Mouse (Mus musculus): ENCODE measurements around the gene Ciart. TPM values are rescaled to one million over a fixed set of nuclear protein-coding genes. Genes with fewer than 3 reads are reported as not detected.

The Ciart gene
- polyA plus RNA-seq (2017; shearing (Covaris generic)): 16.8 TPM

GRCm38 (mm10) chr3:95881979-95882815 is at the start of gene Ciart:
Gene Ciart, minus strand, starts transcription at chr3:95882251.

GRCm38 (mm10) chr3:95928658-95929503 is 46.8 kb upstream of the Ciart start, which contains the start of gene Anp32e:
Gene Anp32e, plus strand, starts transcription at chr3:95929246.

GRCm38 (mm10) chr3:95904568-95904967 is 22.5 kb upstream of the Ciart start, which contains the start of gene Car14:
Gene Car14, minus strand, starts transcription at chr3:95904691.

GRCm38 (mm10) chr3:95893606-95894316 is 11.7 kb upstream of the Ciart start, which contains the start of gene Aph1a:
Gene Aph1a, plus strand, starts transcription at chr3:95893969.

GRCm38 (mm10) chr3:95891211-95892065 is 9.4 kb upstream of the Ciart start, which contains the start of gene BC028528:
Gene BC028528, minus strand, starts transcription at chr3:95892005.

GRCm38 (mm10) chr3:95871392-95871867 is 10.6 kb downstream of the Ciart start, which contains the start of gene Mrps21:
Gene Mrps21, minus strand, starts transcription at chr3:95871519.

GRCm38 (mm10) chr3:95855502-95856089 is 26.5 kb downstream of the Ciart start, which contains the start of gene Prpf3:
Gene Prpf3, minus strand, starts transcription at chr3:95855885.

Other genes with a start within 250 kb of the Ciart start
- 715 TPM for gene Mcl1, start 223.5 kb downstream of the Ciart start, polyA plus RNA-seq (2017; shearing (Covaris generic))
- gene Adamtsl4, start 194.3 kb downstream of the Ciart start, polyA plus RNA-seq (2017; shearing (Covaris generic)): 8.3 TPM
- 95.4 TPM for gene Ecm1, start 142.7 kb downstream of the Ciart start, polyA plus RNA-seq (2017; shearing (Covaris generic))
- gene Tars2, start 122.0 kb downstream of the Ciart start, polyA plus RNA-seq (2017; shearing (Covaris generic)): 60.4 TPM
- gene Rprd2, start 63.4 kb downstream of the Ciart start, polyA plus RNA-seq (2017; shearing (Covaris generic)): 60.5 TPM
- 52.1 TPM for gene Prpf3, start 26.4 kb downstream of the Ciart start, polyA plus RNA-seq (2017; shearing (Covaris generic))
- 99.3 TPM for gene Mrps21, start 10.7 kb downstream of the Ciart start, polyA plus RNA-seq (2017; shearing (Covaris generic))
- gene BC028528, start 9.8 kb upstream of the Ciart start, polyA plus RNA-seq (2017; shearing (Covaris generic)): not detected
- gene Aph1a, start 11.7 kb upstream of the Ciart start, polyA plus RNA-seq (2017; shearing (Covaris generic)): 26.9 TPM
- gene Car14, start 22.4 kb upstream of the Ciart start, polyA plus RNA-seq (2017; shearing (Covaris generic)): not detected
- 243 TPM for gene Anp32e, start 47.0 kb upstream of the Ciart start, polyA plus RNA-seq (2017; shearing (Covaris generic))
- 4.0 TPM for gene Plekho1, start 113.8 kb upstream of the Ciart start, polyA plus RNA-seq (2017; shearing (Covaris generic))
- 15.4 TPM for gene Vps45, start 176.2 kb upstream of the Ciart start, polyA plus RNA-seq (2017; shearing (Covaris generic))
- gene Otud7b, start 222.3 kb upstream of the Ciart start, polyA plus RNA-seq (2017; shearing (Covaris generic)): 14.3 TPM

All from naive thymus-derived CD4-positive, alpha-beta T cell, adult 5 months (primary cell).